Mouse (Mus musculus): ENCODE measurements at regions not wholly inside any gene's neighbourhood (a gene's known extent, or its start where the extent isn't known, plus 50 kb on each side); places are given as distances from the start of the nearest gene placed in this dataset.
A peak's percentile ranks its signal among the peaks of the same experiment; 100 is the strongest.
"Not testable (repeated sequence)": the region's sequence is repeated elsewhere in the genome, so short reads cannot be mapped to it uniquely, and the experiment has no call there.

DNA sequence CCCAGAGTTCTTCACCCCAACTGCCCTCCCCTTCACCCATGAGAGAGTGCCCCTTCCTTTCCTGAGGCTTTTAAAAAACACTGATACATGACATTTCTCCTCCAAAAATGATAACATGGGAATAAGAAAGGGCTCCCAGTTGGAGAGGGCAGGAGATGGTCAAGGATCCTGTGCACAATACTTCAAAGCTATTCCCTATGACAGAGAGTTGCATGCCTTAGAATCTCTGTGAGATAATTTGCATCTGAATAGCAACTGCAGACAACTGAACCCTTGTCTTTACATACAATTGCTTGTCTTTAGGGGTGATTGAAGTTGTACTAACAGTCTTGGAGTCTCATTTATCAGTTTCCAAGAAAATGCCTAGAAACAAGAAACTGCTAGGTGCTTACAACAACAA, 610.7 kb upstream of the Adam24 start:
- Histone ChIP-seq H3K4me2 (replicated peaks) (no peak overlapping the region), H3K27ac (replicated peaks) (no peak overlapping the region), H3K27me3 (no peaks in the 10 kb centered on the region), H3K4me1 (no peaks in the 10 kb centered on the region), H3K4me3 (no peak overlapping the region), H3K9ac (replicated peaks) (no peak overlapping the region), H3K36me3 (no peaks in the 10 kb centered on the region), H3K9me3 (no peaks in the 10 kb centered on the region)
- no peak for ATAC-seq (ENCODE audit: low FRiP score, low read depth)

DNA sequence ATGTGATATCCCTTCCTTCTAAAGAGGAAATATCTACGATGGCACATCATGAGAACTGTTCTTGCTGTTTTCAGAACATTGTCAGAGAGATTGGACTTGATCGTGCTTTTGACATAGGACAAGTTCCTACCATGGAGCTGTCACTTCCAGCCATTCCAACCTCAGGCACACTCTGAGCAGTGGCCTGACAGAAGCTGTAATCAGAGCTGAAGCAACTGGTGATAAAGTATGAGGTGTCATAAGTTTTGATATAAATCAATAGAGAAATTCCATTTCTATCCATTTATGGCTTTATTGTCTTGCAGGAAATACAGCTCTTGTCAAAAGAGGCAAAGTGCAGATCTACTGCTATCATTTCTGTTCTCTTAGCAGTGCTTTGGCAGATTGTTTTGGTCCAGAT, 603.7 kb upstream of the Adam24 start:
- Histone ChIP-seq H3K9ac (replicated peaks) (no peak overlapping the region), H3K27ac (replicated peaks) (no peak overlapping the region), H3K27me3 (no peaks in the 10 kb centered on the region), H3K36me3 (no peaks in the 10 kb centered on the region), H3K4me1 (no peaks in the 10 kb centered on the region), H3K9me3 (no peaks in the 10 kb centered on the region), H3K4me3 (no peak overlapping the region), H3K4me2 (replicated peaks) (no peak overlapping the region)
- no peak for ATAC-seq (ENCODE audit: low FRiP score, low read depth)
- 97% methylated on average over 2 of the region's 2 CpGs for WGBS

- H3K9me3 ChIP-seq; H3K9ac ChIP-seq (replicated peaks); H3K4me1 ChIP-seq; H3K27ac ChIP-seq (replicated peaks); ATAC-seq (ENCODE audit: low FRiP score, low read depth); H3K36me3 ChIP-seq; H3K27me3 ChIP-seq; H3K4me3 ChIP-seq; H3K4me2 ChIP-seq (replicated peaks): not testable (repeated sequence)
Measured at GRCm38 (mm10) chr8:40080976-40081375, 593.9 kb upstream of the Adam24 start.

DNA sequence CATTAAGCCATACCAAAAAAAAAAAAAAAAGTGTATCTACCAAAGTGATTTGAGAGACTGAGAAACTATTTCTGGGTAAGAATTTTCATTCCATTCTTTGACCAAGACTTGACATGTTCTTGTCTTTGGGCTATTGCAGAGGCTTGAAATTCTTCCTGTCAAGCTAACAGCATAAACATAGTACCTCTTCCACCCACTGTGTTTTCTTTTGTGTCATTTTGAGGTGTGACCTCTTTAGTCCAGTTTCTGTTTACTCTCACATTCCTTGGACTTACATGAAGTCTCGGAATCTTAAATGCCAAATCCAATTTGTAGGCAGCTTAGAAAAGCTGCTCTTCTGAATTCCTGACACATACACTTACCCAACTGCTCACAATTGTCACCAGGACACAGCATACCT, 590.7 kb upstream of the Adam24 start:
- Histone ChIP-seq H3K9me3 (no peaks in the 10 kb centered on the region), H3K9ac (replicated peaks) (no peak overlapping the region), H3K4me1 (no peaks in the 10 kb centered on the region), H3K27me3 (no peaks in the 10 kb centered on the region), H3K4me2 (replicated peaks) (no peak overlapping the region), H3K27ac (replicated peaks) (no peak overlapping the region), H3K4me3 (no peak overlapping the region), H3K36me3 (no peaks in the 10 kb centered on the region)
- WGBS = 47% methylated on average over 1 of the region's 1 CpGs
- ATAC-seq (ENCODE audit: low FRiP score, low read depth) = no peak

DNA sequence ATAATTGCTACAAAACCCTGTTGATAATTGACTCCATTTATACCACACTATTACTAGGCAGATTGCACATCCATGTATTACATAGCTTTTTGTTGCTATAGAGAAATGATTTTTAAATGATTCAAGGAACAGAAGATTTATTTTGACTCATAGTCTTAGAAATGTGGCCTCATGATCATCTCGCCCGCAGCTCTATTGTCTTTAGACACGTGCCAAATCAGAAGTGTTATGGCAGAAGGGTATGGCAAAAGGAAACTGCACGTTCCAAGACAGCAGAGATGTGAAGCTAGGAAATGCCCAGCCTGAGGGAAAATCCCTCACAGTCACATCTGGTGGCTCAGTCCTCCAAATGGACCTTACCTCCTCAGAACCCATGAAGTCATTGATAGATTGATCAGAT, 585.5 kb upstream of the Adam24 start:
- Histone ChIP-seq H3K4me2 (replicated peaks) (no peak overlapping the region), H3K27me3 (no peaks in the 10 kb centered on the region), H3K4me3 (no peak overlapping the region), H3K4me1 (no peaks in the 10 kb centered on the region), H3K9me3 (no peaks in the 10 kb centered on the region), H3K9ac (replicated peaks) (no peak overlapping the region), H3K27ac (replicated peaks) (no peak overlapping the region), H3K36me3 (no peaks in the 10 kb centered on the region)
- 94% methylated on average over 4 of the region's 4 CpGs for WGBS
- no peak for ATAC-seq (ENCODE audit: low FRiP score, low read depth)

- no peak overlapping the region for H3K4me3 ChIP-seq
- H3K4me2 ChIP-seq (replicated peaks) = no peak overlapping the region
- no peak overlapping the region for H3K27ac ChIP-seq (replicated peaks)
- WGBS = 83% methylated on average over 3 of the region's 3 CpGs
- no peaks in the 10 kb centered on the region for H3K4me1 ChIP-seq
- H3K36me3 ChIP-seq = no peaks in the 10 kb centered on the region
- no peak overlapping the region for H3K9ac ChIP-seq (replicated peaks)
- no peaks in the 10 kb centered on the region for H3K27me3 ChIP-seq
- ATAC-seq (ENCODE audit: low FRiP score, low read depth) = no peak
- H3K9me3 ChIP-seq = no peaks in the 10 kb centered on the region
Measured at GRCm38 (mm10) chr8:40124402-40124801, 550.5 kb upstream of the Adam24 start.

DNA sequence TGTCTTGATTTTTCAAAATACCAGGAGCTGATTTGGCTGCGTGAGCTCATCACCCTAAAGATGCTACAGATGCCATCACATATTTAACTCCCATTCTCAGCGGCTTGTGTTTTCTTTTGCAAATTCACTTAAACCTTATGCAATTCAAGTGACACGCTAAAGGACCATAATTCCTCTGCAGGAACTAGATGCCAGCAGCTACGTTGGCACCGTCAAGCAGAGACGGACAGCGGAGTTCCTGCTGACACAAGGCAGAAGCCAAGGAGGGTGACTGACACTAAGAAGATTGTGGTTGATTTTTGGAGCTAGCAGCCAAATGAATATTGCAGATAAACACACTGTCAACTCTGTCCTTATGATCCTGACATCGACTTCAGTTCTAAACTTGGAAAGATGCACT, 547.7 kb upstream of the Adam24 start:
- Histone ChIP-seq H3K4me1 (no peaks in the 10 kb centered on the region), H3K27me3 (no peaks in the 10 kb centered on the region), H3K9me3 (no peaks in the 10 kb centered on the region), H3K27ac (replicated peaks) (no peak overlapping the region), H3K36me3 (no peaks in the 10 kb centered on the region), H3K9ac (replicated peaks) (no peak overlapping the region), H3K4me3 (no peak overlapping the region), H3K4me2 (replicated peaks) (no peak overlapping the region)
- ATAC-seq (ENCODE audit: low FRiP score, low read depth) = no peak
- 93% methylated on average over 8 of the region's 8 CpGs for whole genome bisulfite sequencing

DNA sequence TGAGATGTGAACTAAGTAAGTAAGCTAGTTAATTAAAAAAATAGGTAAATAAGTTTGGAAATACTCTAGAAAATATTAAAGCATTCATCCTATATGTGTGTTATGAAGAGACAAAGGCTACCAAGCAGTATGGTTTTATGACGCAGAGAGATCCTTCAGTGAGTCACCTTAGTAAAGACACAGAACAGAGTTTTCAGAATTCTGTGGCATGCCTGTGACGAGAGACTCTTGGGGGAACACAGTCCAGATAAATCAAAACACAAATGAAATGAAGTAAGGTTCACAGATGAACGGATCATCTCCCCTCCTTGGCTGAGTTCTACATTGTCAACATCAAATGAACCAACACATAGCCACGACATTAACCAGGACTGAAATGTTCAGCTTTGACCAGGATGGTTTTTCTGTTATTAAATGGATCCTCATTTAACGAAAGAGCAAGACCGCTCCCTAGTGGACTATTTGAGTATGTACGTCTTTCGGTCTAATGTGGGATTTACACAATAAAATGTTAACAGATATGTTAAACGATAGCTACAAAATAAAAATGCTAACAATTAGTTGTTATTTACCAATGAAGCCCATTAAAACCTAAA, 542.1 kb upstream of the Adam24 start:
- 0 out of 2 replicates have a peak, but pooled peaks have one; percentile 60 for ATAC-seq (ENCODE audit: low FRiP score, low read depth)
- H3K9ac ChIP-seq (replicated peaks) = no peak overlapping the region
- whole genome bisulfite sequencing = 25% methylated on average over 9 of the region's 9 CpGs
- no peaks in the 10 kb centered on the region for H3K4me1 ChIP-seq
- no peaks in the 10 kb centered on the region for H3K36me3 ChIP-seq
- H3K27ac ChIP-seq (replicated peaks) = no peak overlapping the region
- no peak overlapping the region for H3K4me2 ChIP-seq (replicated peaks)
- no peak overlapping the region for H3K4me3 ChIP-seq
- H3K9me3 ChIP-seq = no peaks in the 10 kb centered on the region
- no peaks in the 10 kb centered on the region for H3K27me3 ChIP-seq

- WGBS = 11% methylated on average over 21 of the region's 21 CpGs
- no peaks in the 10 kb centered on the region for H3K36me3 ChIP-seq
- peak overlapping the region; percentile 29 for H3K4me3 ChIP-seq
- ATAC-seq (ENCODE audit: low FRiP score, low read depth) = peak; percentile 80
- H3K27ac ChIP-seq (replicated peaks) = no peak overlapping the region
- H3K9me3 ChIP-seq = no peaks in the 10 kb centered on the region
- no peaks in the 10 kb centered on the region; the same call in 1 of the 2 replicates for H3K27me3 ChIP-seq
- H3K9ac ChIP-seq (replicated peaks) = peak overlapping the region; percentile 43; the same call in 1 of the 2 replicates
- H3K4me2 ChIP-seq (replicated peaks) = peak overlapping the region; percentile 58
- peaks cover 8% of the 10 kb centered on the region; the same call in 1 of the 2 replicates for H3K4me1 ChIP-seq
Measured at GRCm38 (mm10) chr8:40150911-40151797, 523.7 kb upstream of the Adam24 start.

DNA sequence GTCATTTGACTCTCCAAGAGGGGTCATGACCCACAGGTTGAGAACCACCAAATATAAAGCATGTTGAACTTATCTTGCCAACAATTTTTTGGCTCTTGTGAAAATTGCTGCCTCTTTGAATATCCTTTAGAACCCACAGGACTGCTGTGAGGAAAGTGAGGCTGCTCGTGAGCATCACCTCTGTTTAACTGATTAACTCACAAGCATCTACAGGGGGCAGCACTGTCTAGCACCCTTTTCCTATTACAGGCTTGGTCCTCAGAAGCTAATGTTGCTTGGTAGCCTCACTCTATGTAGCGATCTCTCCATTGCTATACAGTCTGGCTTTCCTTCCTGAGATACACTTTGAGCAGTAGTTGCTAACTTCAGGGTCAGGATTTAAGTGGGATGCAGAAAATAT, 522.4 kb upstream of the Adam24 start:
- H3K9me3 ChIP-seq = no peaks in the 10 kb centered on the region
- H3K36me3 ChIP-seq = no peaks in the 10 kb centered on the region
- H3K4me1 ChIP-seq = peaks cover 8% of the 10 kb centered on the region; the same call in 1 of the 2 replicates
- H3K4me3 ChIP-seq = no peak overlapping the region
- no peak overlapping the region for H3K9ac ChIP-seq (replicated peaks)
- no peak for ATAC-seq (ENCODE audit: low FRiP score, low read depth)
- H3K27ac ChIP-seq (replicated peaks) = no peak overlapping the region
- H3K4me2 ChIP-seq (replicated peaks) = no peak overlapping the region
- H3K27me3 ChIP-seq = no peaks in the 10 kb centered on the region; the same call in 1 of the 2 replicates
- WGBS = 75% methylated on average over 2 of the region's 2 CpGs

- peak overlapping the region; percentile 31 for H3K4me3 ChIP-seq
- no peaks in the 10 kb centered on the region for H3K9me3 ChIP-seq
- H3K4me1 ChIP-seq = no peaks in the 10 kb centered on the region
- ATAC-seq (ENCODE audit: low FRiP score, low read depth) = peak; percentile 80
- 28% methylated on average over 17 of the region's 17 CpGs for WGBS
- H3K27ac ChIP-seq (replicated peaks) = no peak overlapping the region
- H3K27me3 ChIP-seq = no peaks in the 10 kb centered on the region
- H3K9ac ChIP-seq (replicated peaks) = no peak overlapping the region
- H3K36me3 ChIP-seq = no peaks in the 10 kb centered on the region
- H3K4me2 ChIP-seq (replicated peaks) = peak overlapping the region; percentile 47
Measured at GRCm38 (mm10) chr8:40186715-40187583, 487.9 kb upstream of the Adam24 start.

DNA sequence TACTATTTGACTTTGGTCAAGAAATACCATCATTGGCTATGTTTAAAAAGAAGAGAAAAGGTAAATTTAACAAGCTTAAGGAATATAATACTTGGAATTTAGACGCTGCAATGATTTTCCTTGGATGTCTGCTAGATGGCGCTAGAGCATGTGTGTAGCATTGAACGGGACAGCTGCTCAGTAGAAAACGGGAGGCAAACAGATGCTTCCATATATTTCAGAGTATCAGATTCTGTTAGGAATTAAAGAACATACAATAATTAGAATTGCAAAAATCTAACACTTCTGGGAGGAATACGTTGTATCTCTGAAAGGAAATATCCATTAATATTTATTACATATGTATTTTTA, 487.3 kb upstream of the Adam24 start:
- no peaks in the 10 kb centered on the region for H3K27me3 ChIP-seq
- H3K27ac ChIP-seq (replicated peaks) = no peak overlapping the region
- WGBS = 4% methylated on average over 5 of the region's 5 CpGs
- no peak overlapping the region for H3K9ac ChIP-seq (replicated peaks)
- ATAC-seq (ENCODE audit: low FRiP score, low read depth) = peak; percentile 74
- no peaks in the 10 kb centered on the region for H3K9me3 ChIP-seq
- no peaks in the 10 kb centered on the region for H3K4me1 ChIP-seq
- no peaks in the 10 kb centered on the region for H3K36me3 ChIP-seq
- H3K4me3 ChIP-seq = no peak overlapping the region
- H3K4me2 ChIP-seq (replicated peaks) = peak overlapping the region; percentile 47

Data from midbrain, embryonic 12.5 days (tissue).